Mouse (Mus musculus): Measurements from ENCODE around the gene Serpinc1. TPM values are rescaled to one million over a fixed set of nuclear protein-coding genes. Genes with fewer than 3 reads are reported as not detected.

The Serpinc1 gene
- 0.84 TPM for polyA plus RNA-seq (2017; shearing (Covaris generic))

GRCm38 (mm10) chr1:160978071-160978735 lies at the start of gene Serpinc1:
Gene Serpinc1, plus strand, starts transcription at chr1:160978585.

GRCm38 (mm10) chr1:161034435-161035280 lies 56.3 kb downstream of the Serpinc1 start, which contains the start of gene Zbtb37:
Gene Zbtb37, minus strand, starts transcription at chr1:161034849.

Other genes with a start within 250 kb of the Serpinc1 start
- gene Rabgap1l, start 185.4 kb upstream of the Serpinc1 start, polyA plus RNA-seq (2017; shearing (Covaris generic)), result 208 TPM
- 27.2 TPM for gene Rc3h1, start 72.2 kb upstream of the Serpinc1 start, polyA plus RNA-seq (2017; shearing (Covaris generic))
- gene Zbtb37, start 56.3 kb downstream of the Serpinc1 start, polyA plus RNA-seq (2017; shearing (Covaris generic)), result 10.2 TPM
- gene Dars2, start 92.1 kb downstream of the Serpinc1 start, polyA plus RNA-seq (2017; shearing (Covaris generic)), result 15.5 TPM
- gene Cenpl, start 92.1 kb downstream of the Serpinc1 start, polyA plus RNA-seq (2017; shearing (Covaris generic)), result 66.3 TPM
- gene Klhl20, start 152.9 kb downstream of the Serpinc1 start, polyA plus RNA-seq (2017; shearing (Covaris generic)), result 16.8 TPM
- not detected for gene Ankrd45, start 164.1 kb downstream of the Serpinc1 start, polyA plus RNA-seq (2017; shearing (Covaris generic))
- not detected for gene Tex50, start 180.7 kb downstream of the Serpinc1 start, polyA plus RNA-seq (2017; shearing (Covaris generic))